Comparison of ENCODE assay signal across 8 mouse cellular contexts in genomic region chr1:87879494-87880325, GRCm38 (mm10). TPM values are rescaled to one million over a fixed set of nuclear protein-coding genes. Genes with fewer than 3 reads are reported as not detected.
DNase-seq lines count a peak whose midpoint lies in the region; ATAC-seq and TF ChIP-seq lines count a peak whose summit lies in the region.

No protein-coding gene starts in this region.

- TF ChIP-seq CTCF in Patski (IDR thresholded peaks at IDR 0.05), result no peak

- no peak for ATAC-seq in Patski
- peak; percentile 76 for ATAC-seq in frontal cortex, adult (ENCODE audit: low TSS enrichment)
- ATAC-seq in erythroid progenitor cell, adult 5-6 weeks (replicated peaks; ENCODE audit: low FRiP score, poor library complexity, severe bottlenecking), result no peak

- intact Hi-C loops in heart, postnatal 14 days (cut with DNase I), result no loop called here

- peak; percentile 64 for DNase-seq in Patski (ENCODE audit: low read depth, low spot score)
- DNase-seq in adrenal gland, postnatal 4 days (ENCODE audit: low spot score in 2 of 2), result peak; percentile 22 to 46
- peak; percentile 84 to 89 for DNase-seq in heart, postnatal 14 days
- DNase-seq in layer of hippocampus, postnatal 14 days (ENCODE audit: low spot score in 2 of 2), result peak; percentile 76 to 90
- peak; percentile 90 for DNase-seq in lung, postnatal 36 days
- DNase-seq in spleen, adult 18-20 months, result no peak

- no peaks in the 10 kb centered on the region for H3K27me3 ChIP-seq in Patski

- in situ Hi-C loops in Patski (cut with MboI; ENCODE audit: low pct_unique_long_range_greater_than_20kb), result no loop called here

- POLR2A ChIA-PET in Patski (lab: Charles Lee), result no interaction called here

- CTCF ChIA-PET in Patski (lab: Charles Lee), result interaction anchor here (2.6 kb wide), 1 partner anchor 10 kb away, joined by 6 read pairs; no protein-coding TSS in a partner anchor

RNA-seq across cellular contexts. Expression of gene Dgkd, which starts 26.6 kb away (rescaled TPM):
- polyA plus RNA-seq in Patski (2021), result 47.6 TPM
- total RNA-seq in adrenal gland, postnatal 4 days (2021), result 10 to 100 TPM; 63.1 to 64.2 TPM
- total RNA-seq in heart, postnatal 14 days (2021), result 10 to 100 TPM; 56.9 to 63.9 TPM
- 100 to 1,000 TPM; 124 to 137 TPM for total RNA-seq in layer of hippocampus, postnatal 14 days (2021)
- 23.1 and 29.3 TPM in 2 replicates for total RNA-seq in erythroid progenitor cell, adult 5-6 weeks (2015; ENCODE audit: low replicate concordance)
- total RNA-seq in erythroid progenitor cell, adult 5-6 weeks (2017; ENCODE audit: low replicate concordance), result 19.3 and 24.0 TPM in 2 replicates

Comparison
In these comparisons a context has a peak if more than half of its experiments do, and no peak if none do; other contexts are left out.
1. DNase-seq: peak in Patski (single experiment), adrenal gland, postnatal 4 days (2 of 2), heart, postnatal 14 days (2 of 2), layer of hippocampus, postnatal 14 days (2 of 2) and lung, postnatal 36 days (single experiment); none in spleen, adult 18-20 months (0 of 2).